Mouse (Mus musculus) embryo, embryonic 9.5 days (tissue): Measurements from ENCODE around the gene Far2.

Source experiments
- DNase-seq: peaks from one replicate; pipeline ENCODE4 v3.0.0-alpha.2; 2017; ENCODE audit errors: extremely low spot score

Gene Far2

DNA sequence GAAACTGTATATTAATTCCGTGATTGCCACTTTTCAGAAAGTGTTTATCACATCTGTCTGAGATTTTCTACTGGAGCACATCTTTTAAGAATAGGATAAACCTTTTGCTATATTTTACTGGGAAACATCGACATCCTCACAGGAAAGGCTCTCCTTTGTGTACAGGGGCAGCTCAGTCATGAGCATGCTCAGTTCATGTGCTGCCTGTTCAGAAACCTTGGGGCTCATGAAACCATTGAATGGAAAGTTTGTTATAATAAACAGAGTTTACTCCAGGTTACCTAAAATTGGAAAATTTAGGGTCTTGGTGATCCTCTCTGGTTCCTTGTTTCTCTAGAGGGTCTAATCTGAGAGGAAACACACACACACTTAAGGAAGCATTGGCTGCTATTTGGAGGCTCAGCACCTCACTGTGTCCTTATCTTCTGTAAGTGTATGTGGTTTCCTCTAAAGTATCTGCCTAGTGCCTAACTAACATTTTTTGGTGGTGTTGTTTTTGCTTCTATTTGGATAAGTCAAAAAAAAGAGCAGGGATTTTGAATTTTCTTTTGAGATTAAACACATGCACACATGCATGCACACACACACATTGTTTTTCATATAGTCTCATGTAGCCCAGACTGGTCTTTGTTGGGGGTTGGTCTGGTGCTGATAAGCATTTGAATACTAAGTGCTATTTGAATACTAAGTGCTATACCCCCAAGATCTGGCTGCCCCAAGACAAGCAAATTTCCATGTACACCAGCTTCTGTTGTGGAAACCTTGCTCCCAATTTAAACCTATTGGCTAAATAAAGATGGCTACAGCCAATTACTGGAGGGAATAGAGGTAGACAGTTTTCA, 171.4 kb downstream of the Far2 start:
- DNase-seq, result no peak

DNA sequence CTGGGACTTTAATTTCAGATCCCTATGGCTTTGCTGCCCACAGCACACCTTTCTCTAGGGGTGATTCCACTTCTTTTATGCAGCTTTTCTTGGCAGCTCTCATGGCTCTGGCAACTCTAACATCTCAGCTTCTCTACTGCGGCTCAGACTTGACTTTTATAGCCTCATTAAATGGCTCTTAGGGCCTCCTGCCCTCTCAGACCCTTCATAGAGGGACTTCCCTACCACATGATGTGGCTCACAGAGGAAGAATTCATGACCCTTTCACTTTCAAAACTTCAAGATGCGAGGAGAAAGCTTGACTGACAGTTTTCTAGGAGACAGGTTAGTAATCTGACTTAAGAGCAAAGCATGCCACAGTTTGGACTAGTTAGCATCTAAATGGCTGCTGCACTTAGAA, 175.6 kb downstream of the Far2 start:
- DNase-seq, result no peak

DNA sequence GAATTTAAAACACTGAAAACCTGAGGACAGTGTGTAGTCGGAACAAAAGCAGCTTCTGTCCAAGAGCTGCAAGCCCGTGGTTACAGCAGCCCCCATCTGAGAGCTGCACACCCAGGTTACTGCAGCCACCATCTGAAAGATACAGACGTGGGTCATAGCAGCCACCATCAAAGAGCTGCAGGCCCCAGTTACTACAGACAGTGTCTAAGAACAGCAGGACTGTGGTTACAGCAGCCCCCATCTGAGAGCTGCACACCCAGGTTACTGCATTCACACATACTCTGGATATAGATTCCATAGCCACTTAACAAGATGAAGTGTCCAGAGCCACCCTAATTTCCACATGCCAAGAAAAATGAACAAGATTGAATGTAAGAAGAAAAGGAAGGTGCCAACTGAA, 180.5 kb downstream of the Far2 start:
- DNase-seq, result no peak
